In the genomic region with DNA sequence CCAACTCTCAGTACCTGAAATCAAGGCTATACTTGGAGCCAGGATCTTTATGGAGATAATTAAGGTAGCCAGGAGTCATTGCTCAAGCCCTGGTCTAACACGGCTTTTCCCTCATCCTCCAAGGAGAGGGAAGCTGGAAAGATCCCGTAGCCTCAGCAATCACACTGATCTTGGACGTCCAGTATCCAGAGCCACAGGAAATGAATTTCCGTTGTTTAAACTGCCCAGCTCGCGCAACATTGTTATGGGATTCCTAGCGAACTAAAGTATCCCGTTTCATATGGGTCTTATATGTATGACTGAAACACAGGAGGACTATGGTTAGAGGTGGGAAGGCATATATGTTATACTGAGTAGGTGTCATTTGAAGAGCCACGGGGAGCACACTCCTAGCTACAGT, we compare ENCODE assay signal across 13 mouse cellular contexts.
"Had no signal": no experiment of that assay in that cellular context is flagged by ENCODE, and none has a peak within 500 bp of the region (broad histone marks: within the 10 kb centered on the region; RNA-seq: fewer than 3 reads in every experiment).

No protein-coding gene starts in this region.

- H3K36me3 ChIP-seq: limb, embryonic 15.5 days; liver, embryonic 12.5 days; midbrain, embryonic 13.5 days; neural tube, embryonic 15.5 days had no signal

- DNase-seq: kidney, adult 2 months; left cerebral cortex, postnatal 4 days; right cerebral cortex, adult 18-20 months; right cerebral cortex, postnatal 25 days; thymus, postnatal 14 days had no signal

- H3K27me3 ChIP-seq: limb, embryonic 15.5 days; liver, embryonic 12.5 days; midbrain, embryonic 13.5 days; neural tube, embryonic 15.5 days had no signal

- H3K4me3 ChIP-seq: limb, embryonic 15.5 days; liver, embryonic 12.5 days; midbrain, embryonic 13.5 days; myocyte; neural tube, embryonic 15.5 days had no signal

- H3K27ac ChIP-seq: hindbrain, embryonic 14.5 days; kidney, postnatal 0 days; limb, embryonic 15.5 days; liver, embryonic 12.5 days; midbrain, embryonic 13.5 days; neural tube, embryonic 15.5 days had no signal

- H3K4me1 ChIP-seq: liver, embryonic 12.5 days; midbrain, embryonic 13.5 days had no signal

- H3K9ac ChIP-seq: hindbrain, embryonic 14.5 days; limb, embryonic 15.5 days; liver, embryonic 12.5 days; midbrain, embryonic 13.5 days; neural tube, embryonic 15.5 days had no signal

- H3K4me2 ChIP-seq: hindbrain, embryonic 14.5 days; limb, embryonic 15.5 days; liver, embryonic 12.5 days; midbrain, embryonic 13.5 days; neural tube, embryonic 15.5 days had no signal

- H3K9me3 ChIP-seq: limb, embryonic 15.5 days; liver, embryonic 12.5 days; midbrain, embryonic 13.5 days; neural tube, embryonic 15.5 days had no signal

- ATAC-seq: intestine, embryonic 16.5 days; liver, embryonic 12.5 days; midbrain, embryonic 13.5 days had no signal
